Comparison of ENCODE assay signal across 21 mouse cellular contexts in the genomic region with DNA sequence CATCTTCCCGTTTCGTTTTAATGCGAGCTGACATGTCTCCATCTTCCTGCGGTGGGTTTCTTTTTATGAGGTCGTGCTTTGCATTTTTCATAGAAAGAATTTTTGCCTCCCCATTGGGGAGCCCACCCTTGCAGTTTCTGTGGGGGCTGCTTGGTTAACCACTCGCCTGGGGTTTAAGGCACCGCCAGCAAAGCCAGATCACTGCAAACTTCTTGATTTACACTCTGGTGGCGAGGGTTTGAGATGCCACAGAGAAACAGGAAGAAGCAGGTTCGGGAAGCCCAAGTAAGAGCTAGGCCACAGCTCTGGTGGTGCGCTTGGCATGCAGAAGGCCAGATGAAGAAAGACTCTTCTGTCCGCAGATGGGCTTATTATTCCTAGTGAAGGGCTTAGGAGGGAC.
DNase-seq lines count a peak whose midpoint lies in the region; ATAC-seq lines count a peak whose summit lies in the region.
"Had no signal": no experiment of that assay in that cellular context is flagged by ENCODE, and none has a peak within 500 bp of the region (broad histone marks: within the 10 kb centered on the region; RNA-seq: fewer than 3 reads in every experiment).

No protein-coding gene starts in this region.

- DNase-seq in liver = no peak
- peak; percentile 36 to 41 for DNase-seq in thymus, postnatal 36 days
- DNase-seq in retina, postnatal 1 day = no peak
- DNase-seq in cerebellum, adult 9-10 months = no peak
- no peak for DNase-seq in lung, adult 18-20 months
- DNase-seq: cerebellum, adult 11-12 months; cerebellum, postnatal 14 days; gastrocnemius, postnatal 10 days; heart, adult 11 months; kidney, adult 18-20 months; kidney, postnatal 10 days; lung, adult 2 months had no signal

- H3K27ac ChIP-seq in liver, embryonic 16.5 days (ENCODE audit: low read length) = no peak overlapping the region
- H3K27ac ChIP-seq: embryonic facial prominence, embryonic 13.5 days; midbrain, embryonic 15.5 days had no signal

- no peaks in the 10 kb centered on the region for H3K9me3 ChIP-seq in liver, embryonic 16.5 days (replicated peaks; ENCODE audit: control insufficient read depth, low read length)
- H3K9me3 ChIP-seq: embryonic facial prominence, embryonic 13.5 days; midbrain, embryonic 15.5 days had no signal

- ATAC-seq in liver, embryonic 16.5 days (ENCODE audit: low read depth) = no peak
- peak; percentile 49 for ATAC-seq in granulocyte monocyte progenitor cell, adult 5-6 weeks (replicated peaks; ENCODE audit: poor library complexity, severe bottlenecking)
- peak; percentile 48; the same call in 1 of the 2 replicates for ATAC-seq in neutrophil, adult 5-6 weeks (ENCODE audit: extremely low read depth, insufficient number of reproducible peaks, low FRiP score, poor library complexity, severe bottlenecking)
- ATAC-seq: forebrain, embryonic 14.5 days; midbrain, embryonic 15.5 days had no signal

- WGBS in liver, embryonic 16.5 days (ENCODE audit: insufficient replicate concordance) = 52% methylated on average over 11 of the region's 11 CpGs

- no peaks in the 10 kb centered on the region for H3K36me3 ChIP-seq in liver, embryonic 16.5 days (ENCODE audit: control insufficient read depth, insufficient read depth)
- H3K36me3 ChIP-seq: embryonic facial prominence, embryonic 13.5 days; midbrain, embryonic 15.5 days had no signal

- H3K27me3 ChIP-seq in liver, embryonic 16.5 days (ENCODE audit: control insufficient read depth, insufficient read depth, low read depth, low read length) = no peaks in the 10 kb centered on the region
- H3K27me3 ChIP-seq: embryonic facial prominence, embryonic 13.5 days; midbrain, embryonic 15.5 days had no signal

- peak overlapping the region; percentile 17; the same call in 1 of the 2 replicates for H3K4me2 ChIP-seq in liver, embryonic 16.5 days (ENCODE audit: low read depth, low read length)
- H3K4me2 ChIP-seq: embryonic facial prominence, embryonic 13.5 days; heart, embryonic 11.5 days; liver, embryonic 11.5 days; midbrain, embryonic 15.5 days had no signal

- H3K4me1 ChIP-seq in liver, embryonic 16.5 days (ENCODE audit: control insufficient read depth, low read depth, low read length) = no peaks in the 10 kb centered on the region
- H3K4me1 ChIP-seq: midbrain, embryonic 15.5 days had no signal

- no peak overlapping the region for H3K9ac ChIP-seq in liver, embryonic 16.5 days (ENCODE audit: low read depth, low read length)
- H3K9ac ChIP-seq: embryonic facial prominence, embryonic 13.5 days; midbrain, embryonic 15.5 days had no signal

- H3K4me3 ChIP-seq in liver, embryonic 16.5 days (ENCODE audit: low read depth, low read length) = no peak overlapping the region
- H3K4me3 ChIP-seq: embryonic facial prominence, embryonic 13.5 days; midbrain, embryonic 15.5 days; myocyte had no signal

Comparison
In these comparisons a context has a peak if more than half of its experiments do, and no peak if none do; other contexts are left out.
1. DNase-seq: peak in thymus, postnatal 36 days (2 of 2); none in liver (single experiment), retina, postnatal 1 day (single experiment), cerebellum, adult 9-10 months (single experiment) and lung, adult 18-20 months (0 of 2).